Mouse (Mus musculus) thymus, postnatal 25 days (tissue): Measurements from ENCODE around the gene Gm5148.

Experiments used
- DNase-seq: peaks from one replicate; pipeline ENCODE4 v3.0.0; 2022

The Gm5148 gene

DNA sequence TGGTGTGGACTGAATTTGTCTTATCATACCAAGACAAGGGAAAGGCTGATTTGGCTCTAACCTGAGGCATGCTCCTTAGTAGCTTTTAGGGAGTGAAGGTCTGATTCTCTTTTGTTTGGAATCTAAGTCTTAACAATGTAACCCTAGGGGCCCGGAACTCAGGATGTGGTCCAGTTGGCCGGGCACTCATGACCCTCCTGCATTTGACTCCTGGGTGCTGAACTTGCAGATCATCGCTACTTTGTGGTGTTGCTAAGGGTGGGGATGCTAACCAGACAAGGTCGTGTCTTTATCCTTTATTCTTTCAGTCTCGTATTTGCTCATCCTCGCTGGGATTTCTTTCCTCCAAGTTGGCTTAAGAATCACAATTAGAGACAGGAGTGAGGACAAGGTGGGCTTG, 37.5 kb downstream of the Gm5148 start:
- DNase-seq = no peak

DNA sequence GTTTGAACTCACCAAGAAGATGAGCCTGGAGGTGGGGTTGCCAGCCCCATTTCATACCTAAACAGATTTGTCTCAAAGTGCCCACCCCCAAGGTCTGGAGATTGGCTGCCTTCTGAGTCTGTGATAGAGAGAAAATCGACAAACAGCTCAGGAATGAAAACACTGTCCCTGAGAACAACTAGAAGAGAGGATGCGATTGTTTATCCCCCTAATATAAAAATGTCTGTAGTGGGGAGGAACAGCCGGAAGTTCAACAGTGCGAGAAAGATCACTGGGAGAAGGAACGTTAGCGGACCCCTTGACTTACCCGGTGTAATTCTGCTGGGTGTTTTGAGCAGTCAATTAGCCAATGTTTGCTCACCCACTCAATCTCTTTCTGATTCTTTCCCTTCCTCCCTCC, 38.1 kb downstream of the Gm5148 start:
- no peak for DNase-seq

DNA sequence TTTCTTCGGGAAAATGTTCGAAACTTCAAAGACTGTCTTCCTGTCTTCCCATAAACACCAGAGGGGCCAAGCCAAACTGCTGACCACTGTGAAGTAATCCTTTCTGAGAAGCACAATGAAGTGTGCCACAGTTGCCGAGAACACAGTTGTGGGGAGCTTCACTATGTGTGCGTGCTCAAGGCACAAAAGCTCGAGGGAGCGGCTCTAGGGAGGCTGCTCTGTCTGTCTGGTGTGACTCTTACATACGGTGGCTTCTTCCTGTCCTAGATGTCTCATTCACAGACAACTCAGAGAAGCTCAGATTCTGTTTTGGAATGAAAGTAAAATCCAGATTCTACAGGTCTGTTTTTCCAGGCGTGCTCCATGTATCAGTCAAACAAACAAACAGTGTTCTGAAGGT, 48.0 kb downstream of the Gm5148 start:
- DNase-seq = no peak

DNA sequence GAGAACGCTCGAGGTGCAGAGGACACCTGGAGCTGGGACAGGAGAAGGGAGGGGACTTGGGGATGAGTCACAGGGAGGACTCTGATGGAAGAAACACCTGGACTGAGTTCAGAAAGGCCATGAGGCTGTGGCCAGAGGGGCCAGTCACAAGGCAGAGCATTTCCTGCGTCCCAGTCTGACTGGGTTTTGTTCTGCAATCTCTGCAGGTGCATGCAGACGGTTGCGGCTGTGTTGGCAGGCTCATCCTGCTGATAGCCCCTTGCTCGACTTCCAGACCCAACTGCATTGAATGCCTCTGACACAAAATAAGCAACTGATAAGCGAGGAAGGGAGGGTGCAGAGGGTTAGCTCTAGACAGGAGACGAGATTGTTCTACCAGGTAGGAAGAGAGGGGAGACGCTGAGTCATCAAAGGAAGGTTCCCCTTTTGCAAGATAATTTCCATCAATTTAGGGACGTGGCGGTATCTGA, 49.2 kb downstream of the Gm5148 start:
- peak; percentile 26 for DNase-seq

DNA sequence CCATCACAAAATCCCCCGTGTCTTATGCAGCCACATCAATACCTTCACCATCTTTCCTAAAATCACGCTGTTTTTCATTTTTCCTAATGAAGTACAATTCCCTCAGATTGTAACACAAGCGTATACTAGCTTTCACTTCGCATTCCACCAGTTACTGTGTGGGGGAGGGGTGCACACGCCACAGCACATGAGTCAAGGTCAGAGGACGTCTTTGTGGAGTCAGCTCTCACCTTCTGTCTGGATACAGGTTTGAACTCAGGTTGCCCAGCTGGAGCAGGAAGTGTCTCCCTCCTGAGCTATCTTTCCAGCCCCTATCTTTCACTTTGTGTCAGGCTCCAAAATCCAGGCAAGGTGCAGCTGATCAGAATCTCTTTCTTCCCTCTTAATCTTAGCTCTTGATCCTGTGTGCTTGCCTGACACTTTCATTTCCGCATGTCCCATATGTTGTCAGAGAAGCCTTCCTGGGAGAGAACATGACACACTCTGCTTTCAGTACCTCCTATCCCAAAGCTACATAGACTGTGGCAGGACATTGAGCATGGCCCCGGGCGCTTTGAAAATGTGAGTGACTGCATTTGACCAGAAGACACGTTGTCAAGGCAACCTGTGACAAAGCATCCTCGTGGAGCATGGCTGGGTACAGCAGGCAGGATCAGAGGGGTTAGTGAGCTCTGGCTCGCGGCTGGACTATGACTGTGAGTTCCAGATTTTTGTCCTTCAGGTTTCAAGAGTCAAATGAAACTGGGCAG, 50.6 kb downstream of the Gm5148 start:
- no peak for DNase-seq

DNA sequence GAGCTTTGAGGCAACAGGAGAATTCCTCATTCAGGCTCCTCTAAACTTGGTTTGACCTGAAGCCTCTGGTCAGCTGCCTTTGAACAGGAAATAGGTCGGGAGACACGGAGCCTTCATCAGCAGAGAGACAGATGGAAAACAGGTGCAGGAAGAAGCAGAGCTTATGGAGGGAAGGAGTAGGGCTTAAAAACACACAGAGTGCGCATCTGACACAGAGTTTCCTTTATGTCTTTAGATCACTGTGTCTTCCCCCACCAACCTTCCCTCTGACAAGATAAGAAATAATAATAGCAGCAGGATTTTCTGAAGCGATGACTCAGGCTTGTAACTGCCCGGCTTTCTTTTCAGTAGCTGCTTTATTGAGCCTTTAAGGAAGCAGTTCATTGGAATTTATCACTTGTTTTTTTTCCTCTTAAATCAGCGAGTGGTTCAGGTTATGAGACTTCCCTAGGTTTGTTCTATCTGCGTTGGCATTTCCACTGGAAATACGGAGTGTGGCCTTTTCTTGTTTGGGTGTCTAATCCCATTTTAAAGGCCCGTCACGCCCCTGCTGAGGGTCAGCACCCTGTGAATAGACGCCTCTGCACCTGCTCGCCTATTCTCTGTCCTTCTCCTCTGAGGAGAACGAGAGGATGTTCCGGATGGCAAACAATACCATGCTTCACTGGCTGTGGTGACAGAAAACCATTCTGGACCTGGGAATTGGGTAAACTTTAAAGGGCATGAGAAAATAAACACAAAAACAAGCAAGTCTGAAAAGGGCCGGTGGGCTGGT, 51.8 kb downstream of the Gm5148 start:
- no peak for DNase-seq

DNA sequence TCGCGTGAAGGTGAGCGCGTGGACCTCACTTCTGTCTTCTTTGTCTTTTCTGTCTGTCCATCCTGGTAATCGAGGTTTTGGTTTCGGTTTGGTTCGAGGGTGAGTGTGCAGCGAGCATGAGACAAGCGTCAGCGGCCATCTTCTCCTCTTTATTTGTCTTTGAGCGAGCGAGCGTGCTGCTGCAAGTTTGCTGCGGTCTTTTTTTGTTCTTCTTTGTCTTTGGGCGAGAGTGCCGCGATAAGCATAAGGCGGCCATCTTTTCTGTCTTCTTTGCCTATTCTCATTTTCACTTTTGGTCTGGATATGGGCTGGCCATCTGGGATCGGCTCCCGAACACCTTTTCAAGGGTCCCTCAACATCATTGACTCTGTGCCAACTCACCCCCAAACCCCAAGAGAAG, 55.2 kb downstream of the Gm5148 start:
- no peak for DNase-seq

DNA sequence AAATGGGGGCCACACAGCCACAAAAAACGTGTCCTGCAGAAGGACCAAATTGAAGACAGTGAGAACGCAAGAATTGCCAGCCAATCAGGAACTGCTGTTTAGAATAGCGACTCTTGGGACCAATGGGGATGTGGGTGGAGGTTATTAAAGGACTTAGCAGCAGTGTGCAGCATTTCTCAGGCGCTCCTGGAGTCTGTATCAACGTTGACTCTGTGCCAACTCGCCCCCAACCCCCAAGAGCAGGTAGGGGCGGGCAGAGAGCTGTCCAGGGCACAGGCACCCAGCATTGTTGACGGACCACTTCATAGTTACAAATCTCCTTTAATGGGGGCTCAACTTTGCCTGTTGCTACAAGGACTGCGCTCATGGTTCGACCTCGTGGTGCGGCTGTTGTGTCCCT, 55.6 kb downstream of the Gm5148 start:
- no peak for DNase-seq

DNA sequence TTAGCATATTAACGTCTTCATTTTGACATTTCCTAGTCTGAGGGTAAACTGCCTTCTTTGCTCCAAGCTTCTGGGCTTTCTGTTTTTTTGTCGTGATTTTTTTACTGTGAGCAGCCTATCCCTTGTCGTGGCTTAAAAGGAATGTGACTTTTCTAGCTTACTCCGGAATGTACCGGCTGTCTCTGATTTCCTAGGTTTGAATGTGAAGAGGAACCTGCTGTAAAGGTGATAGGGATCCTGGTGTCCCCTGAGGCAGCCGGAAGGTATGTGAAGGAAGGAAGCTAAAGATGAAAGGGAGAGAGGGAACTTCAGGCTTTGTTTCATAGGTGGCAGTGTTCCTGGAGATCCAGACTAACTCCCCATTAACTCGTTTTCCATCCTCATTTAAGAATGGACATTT, 56.6 kb downstream of the Gm5148 start:
- DNase-seq = no peak

DNA sequence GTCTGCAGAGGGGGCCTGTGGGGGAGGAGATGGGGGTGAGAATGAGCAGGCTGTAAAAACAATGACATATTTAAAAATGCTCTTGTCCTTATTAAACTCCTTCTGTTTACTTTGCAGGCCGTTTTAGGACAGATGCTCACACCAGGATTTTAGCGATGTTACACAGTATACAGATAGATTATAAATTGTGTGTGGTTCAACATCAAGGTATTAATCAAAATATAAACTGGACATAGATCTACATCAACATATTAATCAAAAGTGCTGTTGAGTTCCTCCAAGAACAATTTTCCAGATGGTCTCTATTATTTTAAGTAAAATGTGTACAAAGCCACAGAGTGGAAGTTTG, 57.2 kb downstream of the Gm5148 start:
- no peak for DNase-seq

DNA sequence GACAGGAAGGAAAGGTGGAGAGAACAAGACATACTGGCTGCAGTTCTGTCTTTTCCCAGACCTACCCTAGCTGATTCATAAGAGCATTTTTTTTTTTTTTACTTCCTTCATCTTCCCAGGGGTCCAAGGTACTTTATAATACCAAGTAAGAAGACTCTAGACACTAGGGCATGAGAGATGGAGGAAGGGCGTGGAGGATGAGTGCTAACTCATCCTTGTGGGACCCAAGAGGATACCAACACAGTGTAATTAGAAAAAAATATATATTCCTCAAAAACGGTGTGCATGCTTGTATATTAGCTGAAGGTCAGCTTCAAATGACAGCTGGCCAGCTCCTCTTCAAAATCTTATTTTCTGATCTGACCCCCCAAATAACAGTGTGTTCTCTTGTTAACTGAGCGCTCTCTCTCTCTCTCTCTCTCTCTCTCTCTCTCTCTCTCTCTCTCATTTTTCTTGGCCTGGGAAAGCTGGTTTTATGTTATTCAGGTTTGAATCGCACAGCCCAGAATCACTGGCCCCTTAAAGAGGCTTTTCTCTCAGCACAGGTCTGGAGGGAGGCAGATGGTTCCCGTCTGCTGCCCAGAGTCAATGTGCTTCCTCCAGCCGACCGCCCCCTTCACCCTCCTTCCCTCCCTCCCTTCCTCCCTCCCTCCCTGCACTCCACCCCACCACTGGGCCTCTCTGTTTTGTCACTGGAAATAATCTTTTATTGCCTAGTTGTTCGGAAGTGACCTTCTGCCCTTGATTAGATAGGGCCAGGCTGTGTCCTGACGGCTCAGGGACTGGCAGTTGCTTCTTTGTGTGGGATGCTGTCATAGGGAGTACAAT, 57.8 kb downstream of the Gm5148 start:
- no peak for DNase-seq
